Mouse (Mus musculus) liver, embryonic 11.5 days (tissue): ENCODE measurements around the gene Wdr44. TPM values are rescaled to one million over a fixed set of nuclear protein-coding genes. Genes with fewer than 3 reads are reported as not detected.

Experiments used
- ATAC-seq: fragments of 200-750 bp; cut with Nextera tagmentation; replicated peaks from 2 replicates; pipeline ENCODE4 v1.8.0; 2017; ENCODE audit warnings: moderate number of reproducible peaks, mild to moderate bottlenecking, moderate TSS enrichment, moderate library complexity; ENCODE audit not compliant: low FRiP score
- DNase-seq: peaks from one replicate; pipeline ENCODE4 v3.0.0-alpha.2; 2017; ENCODE audit warnings: low spot score
- H3K27ac ChIP-seq: fragments of 300-500 bp; sonication (generic); 2 replicates; pipeline ENCODE4 v1.5.1; 2014; ENCODE audit warnings: mild to moderate bottlenecking, low read depth, low read length, control low read depth
- H3K27me3 ChIP-seq: fragments of 300-500 bp; sonication (generic); replicated peaks from 2 replicates; pipeline ENCODE4 v1.6.1; 2014; ENCODE audit warnings: low read length, mixed read lengths; ENCODE audit not compliant: control insufficient read depth, insufficient read depth
- H3K36me3 ChIP-seq: fragments of 300-500 bp; sonication (generic); 2 replicates; pipeline ENCODE4 v1.6.1; 2014; ENCODE audit warnings: mild to moderate bottlenecking, low read length, moderate library complexity, mixed read lengths; ENCODE audit not compliant: control insufficient read depth, insufficient read depth
- H3K4me1 ChIP-seq: fragments of 300-500 bp; sonication (generic); replicated peaks from 2 replicates; pipeline ENCODE4 v1.6.1; 2014; ENCODE audit warnings: low read length, mixed read lengths; ENCODE audit not compliant: control insufficient read depth, insufficient read depth
- H3K4me2 ChIP-seq: fragments of 300-500 bp; sonication (generic); 2 replicates; pipeline ENCODE4 v1.6.1; 2014; ENCODE audit warnings: mild to moderate bottlenecking, control low read depth, moderate library complexity
- H3K4me3 ChIP-seq: fragments of 300-500 bp; sonication (generic); 2 replicates; pipeline ENCODE4 v1.5.1; 2014; ENCODE audit warnings: low read depth, low read length, control low read depth
- H3K9ac ChIP-seq: fragments of 300-500 bp; sonication (generic); 2 replicates; pipeline ENCODE4 v1.6.1; 2014; ENCODE audit warnings: low read depth, low read length, control low read depth
- H3K9me3 ChIP-seq: fragments of 300-500 bp; sonication (generic); 2 replicates; pipeline ENCODE4 v1.6.1; 2016; ENCODE audit warnings: low read length, inconsistent platforms, mixed read lengths; ENCODE audit not compliant: control insufficient read depth
- WGBS: fragments of 180-500 bp; shearing (Covaris S2); extraction: QIAGEN DNeasy Blood & Tissue Kit; methylation state at CpG from one replicate; pipeline ENCODE4 v1.1.7; 2014; 5-methylcytosine and 5-hydroxymethylcytosine counted together
- polyA plus RNA-seq: library from polyadenylated mRNA; unstranded; fragments of >200 nt; fragmentation: Nextera tagmentation; extraction: Ambion mirVana; gene quantifications from 2 replicates; pipeline ENCODE4 v1.2.1, GENCODE M21; 2014

The Wdr44 gene
- polyA plus RNA-seq, 1 experiment from 2014 or later: 4.8 TPM

DNA sequence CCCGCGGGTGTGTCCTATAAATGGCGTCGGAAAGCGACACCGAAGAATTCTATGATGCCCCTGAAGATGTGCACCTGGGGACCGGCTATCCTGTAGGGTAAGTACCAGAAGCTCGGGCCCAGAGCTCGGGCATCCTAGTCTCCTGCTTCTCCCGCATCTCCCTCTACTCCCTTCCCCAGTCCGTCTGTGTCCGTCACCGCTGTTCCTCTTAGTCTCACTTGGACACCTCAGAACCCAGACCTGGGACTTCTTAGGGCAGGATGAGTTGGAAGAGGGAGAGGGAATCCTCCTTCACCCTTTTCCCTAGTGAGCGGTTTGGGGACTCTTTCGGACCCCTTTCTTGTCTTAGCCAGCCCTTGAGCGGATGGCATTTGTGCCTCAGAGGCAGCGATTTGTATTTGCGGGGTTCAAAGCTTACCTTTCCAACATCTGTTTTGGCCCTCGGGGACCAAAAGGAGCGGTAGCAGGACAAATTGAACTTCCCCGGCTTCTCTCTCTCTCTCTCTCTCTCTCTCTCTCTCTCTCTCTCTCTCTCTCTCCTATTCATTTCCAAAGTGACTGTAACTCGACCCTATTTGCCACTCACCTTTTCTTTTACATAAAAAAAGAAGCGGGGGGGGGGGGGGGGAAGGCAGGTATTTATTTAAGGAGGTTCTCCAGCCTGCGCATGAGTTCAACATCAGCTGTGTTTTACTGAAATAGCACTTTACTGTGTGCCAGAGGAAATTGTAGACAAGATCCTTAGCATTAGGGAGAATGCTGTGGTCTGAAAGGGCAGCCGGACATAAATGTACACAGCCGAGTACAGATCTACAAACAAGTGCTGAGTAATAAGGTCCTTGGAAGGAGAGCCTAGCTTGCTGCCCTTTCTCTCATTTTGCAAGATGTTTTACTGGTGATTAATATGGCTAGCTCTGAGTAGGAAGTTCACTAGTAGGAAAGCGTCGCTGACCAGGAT, 871 bp downstream of the Wdr44 start:
- Histone ChIP-seq H3K4me2 (peak overlapping the region; percentile 59), H3K36me3 (no peaks in the 10 kb centered on the region), H3K9ac (peak overlapping the region; percentile 67), H3K4me3 (peak overlapping the region; percentile 66), H3K4me1 (no peaks in the 10 kb centered on the region), H3K9me3 (no peaks in the 10 kb centered on the region), H3K27ac (peak overlapping the region; percentile 90), H3K27me3 (no peaks in the 10 kb centered on the region)
- DNase-seq: peak; percentile 39
- no peak for ATAC-seq
- WGBS: 11% methylated on average over 26 of the region's 28 CpGs

DNA sequence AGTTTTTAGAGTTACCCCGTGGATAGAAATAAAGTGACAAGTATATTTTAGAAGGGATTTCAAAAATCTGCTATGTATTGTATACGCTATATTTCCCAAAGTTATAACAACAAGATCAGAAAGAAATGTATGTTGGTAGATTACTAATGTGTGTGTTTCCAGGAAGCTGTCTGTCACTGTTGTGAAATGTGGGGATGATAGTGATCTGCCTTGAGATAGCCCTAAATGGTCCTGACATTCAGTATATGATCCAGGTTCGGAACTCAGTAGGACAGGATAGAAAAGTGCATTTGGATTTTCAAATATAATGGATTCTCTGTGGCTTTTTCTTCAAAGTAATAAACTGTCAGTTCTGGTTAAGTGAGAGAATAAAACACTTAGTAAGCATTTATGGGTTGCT, 1.7 kb downstream of the Wdr44 start:
- Histone ChIP-seq H3K4me1 (no peaks in the 10 kb centered on the region), H3K4me3 (peak overlapping the region; percentile 66; the same call in 1 of the 2 replicates), H3K9ac (no peak overlapping the region)

DNA sequence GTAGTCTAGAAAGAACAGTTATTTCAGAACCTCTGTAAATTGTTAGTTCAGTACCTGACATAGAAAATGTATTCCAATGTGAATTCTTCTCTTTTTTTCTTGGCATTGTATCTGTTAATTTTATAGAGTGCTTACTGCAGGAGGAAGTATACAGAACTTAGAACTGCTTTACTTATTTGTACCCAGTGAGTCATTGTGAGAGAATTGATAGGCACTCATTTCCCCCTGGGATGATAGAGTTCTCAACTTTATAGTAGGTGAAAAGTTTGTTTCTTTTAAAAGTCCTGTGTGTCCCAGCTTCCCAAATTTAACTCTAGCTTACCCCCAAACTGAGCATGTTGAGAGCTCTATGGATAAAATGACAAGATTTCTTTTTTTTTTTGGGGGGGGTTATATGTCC, 2.3 kb downstream of the Wdr44 start:
- Histone ChIP-seq H3K9me3 (no peaks in the 10 kb centered on the region), H3K4me3 (no peak overlapping the region), H3K4me1 (no peaks in the 10 kb centered on the region), H3K36me3 (no peaks in the 10 kb centered on the region), H3K27me3 (no peaks in the 10 kb centered on the region), H3K4me2 (no peak overlapping the region), H3K9ac (no peak overlapping the region), H3K27ac (no peak overlapping the region)
- no peak for ATAC-seq
- DNase-seq: no peak

More for the DNA sequence above, 1.7 kb downstream of the Wdr44 start:
- no peaks in the 10 kb centered on the region for H3K36me3 ChIP-seq
- 55% methylated on average over 3 of the region's 3 CpGs for WGBS
- H3K27me3 ChIP-seq: no peaks in the 10 kb centered on the region
- peak overlapping the region; percentile 59 for H3K4me2 ChIP-seq
- no peak for ATAC-seq
- no peak overlapping the region for H3K27ac ChIP-seq
- no peak for DNase-seq
- H3K9me3 ChIP-seq: no peaks in the 10 kb centered on the region

DNA sequence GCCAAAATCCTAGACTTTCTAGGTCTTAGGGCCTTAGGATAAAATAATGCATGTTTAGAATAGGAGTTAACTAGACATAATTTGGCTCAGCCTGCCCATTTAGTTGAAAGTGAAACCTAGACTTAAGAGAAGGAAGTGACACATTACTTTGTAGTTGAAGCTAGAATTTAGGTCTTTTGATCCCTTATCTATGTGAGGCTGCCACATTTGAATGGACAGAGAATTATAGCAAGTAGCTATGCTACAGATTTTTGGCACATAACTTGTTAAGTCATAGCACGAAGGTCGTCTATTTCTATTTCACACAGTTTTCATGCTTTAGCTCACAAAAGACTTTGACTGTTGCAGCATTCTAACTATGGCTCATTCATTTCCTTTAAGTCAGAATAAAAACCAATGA, 4.5 kb downstream of the Wdr44 start:
- Histone ChIP-seq H3K4me3 (no peak overlapping the region), H3K36me3 (no peaks in the 10 kb centered on the region), H3K27me3 (no peaks in the 10 kb centered on the region), H3K27ac (no peak overlapping the region), H3K9me3 (no peaks in the 10 kb centered on the region), H3K4me2 (peak overlapping the region; percentile 5; the same call in 1 of the 2 replicates), H3K9ac (no peak overlapping the region), H3K4me1 (no peaks in the 10 kb centered on the region)
- WGBS: 87% methylated on average over 2 of the region's 2 CpGs
- ATAC-seq: no peak
- no peak for DNase-seq

DNA sequence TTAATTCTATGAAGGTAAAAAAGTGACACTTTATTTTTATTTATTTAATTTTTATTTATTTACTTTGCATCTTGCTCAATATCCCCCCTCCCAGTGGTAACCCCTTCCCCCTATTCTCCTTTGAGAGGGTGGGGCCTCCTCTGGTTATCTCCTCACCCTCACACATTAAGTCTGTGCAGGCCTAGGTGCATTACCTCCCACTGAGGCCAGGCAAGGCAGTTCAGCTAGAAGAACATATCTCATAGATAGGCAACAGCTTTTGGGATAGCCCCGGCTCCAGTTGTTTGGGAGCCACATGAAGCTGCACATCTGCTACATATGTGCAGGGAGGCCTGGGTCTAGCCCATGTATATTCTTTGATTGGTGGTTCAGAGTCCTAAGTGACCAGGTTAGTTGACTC, 6.2 kb downstream of the Wdr44 start:
- ATAC-seq (peak; percentile 68), DNase-seq (no peak)
- Histone ChIP-seq H3K36me3 (no peaks in the 10 kb centered on the region), H3K9ac (no peak overlapping the region), H3K4me1 (no peaks in the 10 kb centered on the region), H3K27ac (no peak overlapping the region), H3K4me2 (no peak overlapping the region), H3K9me3 (no peaks in the 10 kb centered on the region), H3K4me3 (no peak overlapping the region), H3K27me3 (no peaks in the 10 kb centered on the region)
- WGBS: 67% methylated on average over 1 of the region's 1 CpGs

- no peaks in the 10 kb centered on the region for H3K9me3 ChIP-seq
- H3K27me3 ChIP-seq: no peaks in the 10 kb centered on the region
- H3K4me3 ChIP-seq: no peak overlapping the region
- H3K4me1 ChIP-seq: no peaks in the 10 kb centered on the region
- H3K9ac ChIP-seq: no peak overlapping the region
- H3K4me2 ChIP-seq: no peak overlapping the region
- ATAC-seq (no peak), DNase-seq (no peak)
- WGBS: 54% methylated on average over 1 of the region's 1 CpGs
- no peak overlapping the region for H3K27ac ChIP-seq
- no peaks in the 10 kb centered on the region for H3K36me3 ChIP-seq
Observed at GRCm38 (mm10) chrX:23717247-23717646, 24.4 kb downstream of the Wdr44 start.

DNA sequence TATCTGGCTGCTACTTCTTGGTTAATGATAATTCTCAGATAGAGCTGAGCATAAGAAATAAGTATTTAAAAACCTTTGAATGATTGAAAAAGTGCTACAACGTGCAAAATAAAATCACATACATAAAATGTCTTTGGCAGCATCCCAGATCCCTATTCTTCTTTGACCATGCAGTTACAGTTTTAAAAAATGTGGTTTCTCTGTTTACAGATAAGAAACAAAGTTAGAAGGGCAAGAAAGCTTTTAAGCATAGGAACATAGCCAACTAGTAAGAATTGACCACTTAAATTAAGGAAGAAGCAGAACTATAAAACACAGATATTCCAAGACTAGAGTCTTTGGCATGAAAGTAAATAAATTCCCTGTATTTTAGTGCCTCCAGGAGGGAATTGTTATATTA, 34.6 kb downstream of the Wdr44 start:
- DNase-seq (no peak), ATAC-seq (no peak)
- no peaks in the 10 kb centered on the region for H3K27me3 ChIP-seq
- no peaks in the 10 kb centered on the region for H3K4me1 ChIP-seq
- H3K9ac ChIP-seq: no peak overlapping the region
- H3K36me3 ChIP-seq: no peaks in the 10 kb centered on the region
- H3K27ac ChIP-seq: no peak overlapping the region
- no peak overlapping the region for H3K4me2 ChIP-seq
- 68% methylated on average over 1 of the region's 1 CpGs for WGBS
- no peaks in the 10 kb centered on the region for H3K9me3 ChIP-seq
- no peak overlapping the region for H3K4me3 ChIP-seq

- 89% methylated on average over 1 of the region's 1 CpGs for WGBS
- Histone ChIP-seq H3K36me3 (no peaks in the 10 kb centered on the region), H3K27me3 (no peaks in the 10 kb centered on the region), H3K9me3 (no peaks in the 10 kb centered on the region), H3K9ac (no peak overlapping the region), H3K27ac (no peak overlapping the region), H3K4me2 (no peak overlapping the region), H3K4me1 (no peaks in the 10 kb centered on the region), H3K4me3 (no peak overlapping the region)
- ATAC-seq: no peak
- DNase-seq: no peak
Observed at GRCm38 (mm10) chrX:23754671-23755070, 61.8 kb downstream of the Wdr44 start.

- Histone ChIP-seq H3K27ac (no peak overlapping the region), H3K36me3 (no peaks in the 10 kb centered on the region), H3K9ac (no peak overlapping the region), H3K9me3 (no peaks in the 10 kb centered on the region), H3K4me2 (no peak overlapping the region), H3K27me3 (no peaks in the 10 kb centered on the region), H3K4me3 (no peak overlapping the region), H3K4me1 (no peaks in the 10 kb centered on the region)
- DNase-seq (no peak), ATAC-seq (no peak)
- 72% methylated on average over 1 of the region's 1 CpGs for WGBS
Observed at GRCm38 (mm10) chrX:23767849-23768248, 75.0 kb downstream of the Wdr44 start.
